Mouse (Mus musculus) neural tube, embryonic 14.5 days (tissue): ENCODE measurements at regions not wholly inside any gene's neighbourhood (a gene's known extent, or its start where the extent isn't known, plus 50 kb on each side); places are given as distances from the start of the nearest gene placed in this dataset.

Experiments used
- ATAC-seq: fragments of 200-750 bp; cut with Nextera tagmentation; 2 replicates; pipeline ENCODE4 v1.8.0; 2017; ENCODE audit warnings: low read depth, mild to moderate bottlenecking, moderate TSS enrichment, moderate library complexity
- H3K27ac ChIP-seq: fragments of 300-500 bp; sonication (generic); 2 replicates; pipeline ENCODE4 v1.5.1; 2014; ENCODE audit warnings: low read depth, mild to moderate bottlenecking, control low read depth, low read length, moderate library complexity, mixed read lengths
- H3K27me3 ChIP-seq: fragments of 300-500 bp; sonication (generic); 2 replicates; pipeline ENCODE4 v1.6.1; 2014; ENCODE audit warnings: low read length; ENCODE audit not compliant: control insufficient read depth, insufficient read depth
- H3K36me3 ChIP-seq: fragments of 300-500 bp; sonication (generic); 2 replicates; pipeline ENCODE4 v1.6.1; 2014; ENCODE audit warnings: low read length, mixed read lengths; ENCODE audit not compliant: control insufficient read depth, insufficient read depth
- H3K4me1 ChIP-seq: fragments of 300-500 bp; sonication (generic); 2 replicates; pipeline ENCODE4 v1.6.1; 2014; ENCODE audit warnings: low read length; ENCODE audit not compliant: control insufficient read depth, insufficient read depth
- H3K4me2 ChIP-seq: fragments of 300-500 bp; sonication (generic); 2 replicates; pipeline ENCODE4 v1.6.1; 2014; ENCODE audit warnings: mild to moderate bottlenecking, low read depth, low read length, control low read depth
- H3K4me3 ChIP-seq: fragments of 300-500 bp; sonication (generic); 2 replicates; pipeline ENCODE4 v1.5.1; 2014; ENCODE audit warnings: low read depth, low read length, control low read depth, mixed read lengths
- H3K9ac ChIP-seq: fragments of 300-500 bp; sonication (generic); replicated peaks from 2 replicates; pipeline ENCODE4 v1.6.1; 2014; ENCODE audit warnings: low read depth, mild to moderate bottlenecking, control low read depth, low read length, mixed read lengths
- H3K9me3 ChIP-seq: fragments of 300-500 bp; sonication (generic); 2 replicates; pipeline ENCODE4 v1.6.1; 2016; ENCODE audit warnings: low read length; ENCODE audit not compliant: control insufficient read depth
- WGBS: fragments of 180-500 bp; shearing (Covaris S2); extraction: QIAGEN DNeasy Blood & Tissue Kit; methylation state at CpG from one replicate; pipeline ENCODE4 v1.1.7; 2014; 5-methylcytosine and 5-hydroxymethylcytosine counted together

GRCm38 (mm10) chr11:17324651-17325050 lies 67.3 kb downstream of the C1d start:
- Histone ChIP-seq H3K9me3 (no peaks in the 10 kb centered on the region), H3K27me3 (no peaks in the 10 kb centered on the region), H3K4me2 (no peak overlapping the region), H3K4me1 (no peaks in the 10 kb centered on the region), H3K27ac (no peak overlapping the region), H3K4me3 (no peak overlapping the region), H3K36me3 (no peaks in the 10 kb centered on the region), H3K9ac (no peak overlapping the region)
- WGBS = 24% methylated on average over 4 of the region's 4 CpGs
- ATAC-seq = no peak

GRCm38 (mm10) chr11:17325731-17326646 lies 68.6 kb downstream of the C1d start:
- H3K9ac ChIP-seq = no peak overlapping the region
- H3K4me3 ChIP-seq = no peak overlapping the region
- no peaks in the 10 kb centered on the region for H3K9me3 ChIP-seq
- no peak overlapping the region for H3K27ac ChIP-seq
- H3K4me2 ChIP-seq = no peak overlapping the region
- H3K27me3 ChIP-seq = no peaks in the 10 kb centered on the region
- no peaks in the 10 kb centered on the region for H3K4me1 ChIP-seq
- WGBS = 35% methylated on average over 10 of the region's 10 CpGs
- H3K36me3 ChIP-seq = no peaks in the 10 kb centered on the region
- ATAC-seq = no peak

GRCm38 (mm10) chr11:17326695-17327094 lies 69.3 kb downstream of the C1d start:
- Histone ChIP-seq H3K9ac (no peak overlapping the region), H3K27me3 (no peaks in the 10 kb centered on the region), H3K4me3 (no peak overlapping the region), H3K4me1 (no peaks in the 10 kb centered on the region), H3K36me3 (no peaks in the 10 kb centered on the region), H3K9me3 (no peaks in the 10 kb centered on the region), H3K4me2 (no peak overlapping the region), H3K27ac (no peak overlapping the region)
- ATAC-seq = no peak
- 63% methylated on average over 4 of the region's 4 CpGs for WGBS

GRCm38 (mm10) chr11:17351476-17351875 lies 94.1 kb downstream of the C1d start:
- H3K4me2 ChIP-seq = no peak overlapping the region
- no peak for ATAC-seq
- H3K27me3 ChIP-seq = no peaks in the 10 kb centered on the region
- WGBS = 95% methylated on average over 1 of the region's 1 CpGs
- H3K36me3 ChIP-seq = no peaks in the 10 kb centered on the region
- H3K4me3 ChIP-seq = no peak overlapping the region
- H3K9ac ChIP-seq = no peak overlapping the region
- no peaks in the 10 kb centered on the region for H3K9me3 ChIP-seq
- H3K4me1 ChIP-seq = peaks cover 10% of the 10 kb centered on the region; the same call in 1 of the 2 replicates
- H3K27ac ChIP-seq = no peak overlapping the region

- H3K4me1 ChIP-seq = peaks cover 10% of the 10 kb centered on the region; the same call in 1 of the 2 replicates
- no peak overlapping the region for H3K9ac ChIP-seq
- no peak overlapping the region for H3K4me2 ChIP-seq
- no peak overlapping the region for H3K4me3 ChIP-seq
- 37% methylated on average over 17 of the region's 17 CpGs for WGBS
- no peaks in the 10 kb centered on the region for H3K9me3 ChIP-seq
- no peaks in the 10 kb centered on the region for H3K27me3 ChIP-seq
- no peaks in the 10 kb centered on the region for H3K36me3 ChIP-seq
- no peak overlapping the region for H3K27ac ChIP-seq
- ATAC-seq = peak; percentile 83
Measured at GRCm38 (mm10) chr11:17352148-17353130, 95.1 kb downstream of the C1d start.

- Histone ChIP-seq H3K27ac (no peak overlapping the region), H3K27me3 (no peaks in the 10 kb centered on the region), H3K4me2 (no peak overlapping the region), H3K9ac (no peak overlapping the region), H3K4me1 (no peaks in the 10 kb centered on the region), H3K9me3 (no peaks in the 10 kb centered on the region), H3K36me3 (no peaks in the 10 kb centered on the region), H3K4me3 (no peak overlapping the region)
- 82% methylated on average over 1 of the region's 1 CpGs for WGBS
- ATAC-seq = no peak
Measured at GRCm38 (mm10) chr11:17359698-17360254, 102.4 kb downstream of the C1d start.

GRCm38 (mm10) chr11:17377859-17378258 lies 120.5 kb downstream of the C1d start:
- Histone ChIP-seq H3K4me1 (no peaks in the 10 kb centered on the region), H3K9ac (no peak overlapping the region), H3K27me3 (no peaks in the 10 kb centered on the region), H3K4me3 (no peak overlapping the region), H3K9me3 (no peaks in the 10 kb centered on the region), H3K36me3 (no peaks in the 10 kb centered on the region), H3K4me2 (no peak overlapping the region), H3K27ac (no peak overlapping the region)
- ATAC-seq = no peak
- WGBS = 82% methylated on average over 3 of the region's 3 CpGs

GRCm38 (mm10) chr11:17386756-17387155 lies 129.4 kb downstream of the C1d start:
- 83% methylated on average over 3 of the region's 3 CpGs for WGBS

More at GRCm38 (mm10) chr11:17386756-17387155, 129.4 kb downstream of the C1d start:
- ATAC-seq = no peak
- Histone ChIP-seq H3K4me2 (no peak overlapping the region), H3K27ac (no peak overlapping the region), H3K4me3 (no peak overlapping the region), H3K36me3 (no peaks in the 10 kb centered on the region), H3K4me1 (no peaks in the 10 kb centered on the region), H3K27me3 (no peaks in the 10 kb centered on the region), H3K9me3 (no peaks in the 10 kb centered on the region), H3K9ac (no peak overlapping the region)
